Mouse (Mus musculus) heart, postnatal 14 days (tissue): ENCODE data around the gene Atp6v0d1. TPM values are rescaled to one million over a fixed set of nuclear protein-coding genes. Genes with fewer than 3 reads are reported as not detected.

Experiments used
- DNase-seq, 2 experiments: peaks; one replicate each; pipeline ENCODE4 v3.0.0; 2021 to 2022
- intact Hi-C: fragments of 180-260 bp; cut with DNase I; formaldehyde crosslinking; loops from one replicate; pipeline ENCODE4 v1.15.1; 2025
- total RNA-seq, 2 experiments: library from RNA; stranded (reverse); gene quantifications; 2 replicates each; pipeline ENCODE4 v1.2.3; 2021

Gene Atp6v0d1
- total RNA-seq, 2 experiments from 2014 or later: 57.2 to 57.8 TPM

GRCm38 (mm10) chr8:105543703-105544102 is 22.1 kb downstream of the Atp6v0d1 start:
- intact Hi-C loops: no loop called here
- peak; percentile 32 to 35 for DNase-seq

- intact Hi-C loops: no loop called here
- DNase-seq: no peak
Observed at GRCm38 (mm10) chr8:105542808-105543207, 23.0 kb downstream of the Atp6v0d1 start.

GRCm38 (mm10) chr8:105542032-105542656 is 23.7 kb downstream of the Atp6v0d1 start:
- DNase-seq: no peak
- intact Hi-C loops: no loop called here

GRCm38 (mm10) chr8:105538940-105539339 is 26.9 kb downstream of the Atp6v0d1 start:
- DNase-seq: no peak

GRCm38 (mm10) chr8:105537011-105537677 is 28.7 kb downstream of the Atp6v0d1 start:
- intact Hi-C loops: no loop called here
- DNase-seq: no peak

More at GRCm38 (mm10) chr8:105538940-105539339, 26.9 kb downstream of the Atp6v0d1 start:
- intact Hi-C loops: no loop called here

GRCm38 (mm10) chr8:105536546-105536945 is 29.3 kb downstream of the Atp6v0d1 start:
- intact Hi-C loops: no loop called here
- DNase-seq: no peak

GRCm38 (mm10) chr8:105533892-105534329 is 31.9 kb downstream of the Atp6v0d1 start:
- DNase-seq: peak; percentile 79 to 85
- intact Hi-C loops: no loop called here

- DNase-seq: peak in 1 of 2 experiments; percentile 43
- intact Hi-C loops: no loop called here
Observed at GRCm38 (mm10) chr8:105533439-105533838, 32.4 kb downstream of the Atp6v0d1 start.

GRCm38 (mm10) chr8:105531774-105532173 is 34.1 kb downstream of the Atp6v0d1 start:
- intact Hi-C loops: loop anchor here (1.0 to 2.0 kb wide), 3 partner anchors 15 to 47 kb away; no protein-coding TSS in a partner anchor
- DNase-seq: peak; percentile 77 to 84

GRCm38 (mm10) chr8:105529271-105529670 is 36.6 kb downstream of the Atp6v0d1 start:
- intact Hi-C loops: no loop called here
- peak in 1 of 2 experiments; percentile 39 for DNase-seq

GRCm38 (mm10) chr8:105528206-105528605 is 37.6 kb downstream of the Atp6v0d1 start:
- intact Hi-C loops: no loop called here
- no peak for DNase-seq

GRCm38 (mm10) chr8:105527110-105527509 is 38.7 kb downstream of the Atp6v0d1 start:
- intact Hi-C loops: no loop called here
- peak in 1 of 2 experiments; percentile 39 for DNase-seq

GRCm38 (mm10) chr8:105522890-105523289 is 43.0 kb downstream of the Atp6v0d1 start:
- intact Hi-C loops: no loop called here
- DNase-seq: no peak

- intact Hi-C loops: no loop called here
- DNase-seq: no peak
Observed at GRCm38 (mm10) chr8:105521995-105522769, 43.7 kb downstream of the Atp6v0d1 start.

- DNase-seq: no peak
- intact Hi-C loops: no loop called here
Observed at GRCm38 (mm10) chr8:105521061-105521460, 44.8 kb downstream of the Atp6v0d1 start.

GRCm38 (mm10) chr8:105520521-105520920 is 45.3 kb downstream of the Atp6v0d1 start:
- intact Hi-C loops: no loop called here

GRCm38 (mm10) chr8:105519591-105519990 is 46.3 kb downstream of the Atp6v0d1 start:
- no peak for DNase-seq
- intact Hi-C loops: no loop called here

More at GRCm38 (mm10) chr8:105520521-105520920, 45.3 kb downstream of the Atp6v0d1 start:
- no peak for DNase-seq

GRCm38 (mm10) chr8:105518436-105519313 is 47.2 kb downstream of the Atp6v0d1 start, which contains the start of gene Hsd11b2:
Gene Hsd11b2, plus strand, starts transcription at chr8:105518755.
- DNase-seq: peak; percentile 53 to 59
- intact Hi-C loops: no loop called here

GRCm38 (mm10) chr8:105517346-105517745 is 48.5 kb downstream of the Atp6v0d1 start:
- no peak for DNase-seq
- intact Hi-C loops: loop anchor here (2.0 kb wide), 1 partner anchor 13 kb away; no protein-coding TSS in a partner anchor
